Mouse (Mus musculus) midbrain, embryonic 15.5 days (tissue): ENCODE data around the gene Eef1a1. TPM values are rescaled to one million over a fixed set of nuclear protein-coding genes. Genes with fewer than 3 reads are reported as not detected.

Experiments
- ATAC-seq: fragments of 200-750 bp; cut with Nextera tagmentation; replicated peaks from 2 replicates; pipeline ENCODE4 v1.8.0; 2017; ENCODE audit warnings: moderate TSS enrichment
- H3K27ac ChIP-seq: fragments of 300-500 bp; sonication (generic); 2 replicates; pipeline ENCODE4 v1.5.1; 2015; ENCODE audit warnings: mild to moderate bottlenecking, inconsistent platforms
- H3K27me3 ChIP-seq: fragments of 300-500 bp; sonication (generic); replicated peaks from 2 replicates; pipeline ENCODE4 v1.6.1; 2015; ENCODE audit warnings: inconsistent platforms
- H3K36me3 ChIP-seq: fragments of 300-500 bp; sonication (generic); replicated peaks from 2 replicates; pipeline ENCODE4 v1.6.1; 2015; ENCODE audit warnings: inconsistent platforms
- H3K4me1 ChIP-seq: fragments of 300-500 bp; sonication (generic); 2 replicates; pipeline ENCODE4 v1.6.1; 2015; ENCODE audit warnings: inconsistent platforms
- H3K4me2 ChIP-seq: fragments of 300-500 bp; sonication (generic); 2 replicates; pipeline ENCODE4 v1.6.1; 2015; ENCODE audit warnings: inconsistent platforms, mild to moderate bottlenecking, moderate library complexity
- H3K4me3 ChIP-seq: fragments of 300-500 bp; sonication (generic); 2 replicates; pipeline ENCODE4 v1.5.1; 2015; ENCODE audit warnings: mild to moderate bottlenecking, inconsistent platforms
- H3K9ac ChIP-seq: fragments of 300-500 bp; sonication (generic); 2 replicates; pipeline ENCODE4 v1.6.1; 2015; ENCODE audit warnings: mild to moderate bottlenecking, inconsistent platforms
- H3K9me3 ChIP-seq: fragments of 300-500 bp; sonication (generic); 2 replicates; pipeline ENCODE4 v1.6.1; 2016; ENCODE audit warnings: inconsistent platforms
- WGBS: fragments of 180-500 bp; shearing (Covaris S2); methylation state at CpG from one replicate; pipeline ENCODE4 v1.1.7; 2015; ENCODE audit warnings: mixed read lengths; 5-methylcytosine and 5-hydroxymethylcytosine counted together
- microRNA-seq: library from miRNA; unstranded; fragments of <30 nt; microRNA quantifications from one replicate; pipeline ENCODE4, GENCODE M21; 2016
- polyA plus RNA-seq: library from polyadenylated mRNA; unstranded; fragments of >200 nt; fragmentation: Nextera tagmentation; extraction: Ambion mirVana; gene quantifications from 2 replicates; pipeline ENCODE4 v1.2.1, GENCODE M21; 2015

Gene Eef1a1
- polyA plus RNA-seq, 1 experiment from 2014 or later: 3,214 TPM

DNA sequence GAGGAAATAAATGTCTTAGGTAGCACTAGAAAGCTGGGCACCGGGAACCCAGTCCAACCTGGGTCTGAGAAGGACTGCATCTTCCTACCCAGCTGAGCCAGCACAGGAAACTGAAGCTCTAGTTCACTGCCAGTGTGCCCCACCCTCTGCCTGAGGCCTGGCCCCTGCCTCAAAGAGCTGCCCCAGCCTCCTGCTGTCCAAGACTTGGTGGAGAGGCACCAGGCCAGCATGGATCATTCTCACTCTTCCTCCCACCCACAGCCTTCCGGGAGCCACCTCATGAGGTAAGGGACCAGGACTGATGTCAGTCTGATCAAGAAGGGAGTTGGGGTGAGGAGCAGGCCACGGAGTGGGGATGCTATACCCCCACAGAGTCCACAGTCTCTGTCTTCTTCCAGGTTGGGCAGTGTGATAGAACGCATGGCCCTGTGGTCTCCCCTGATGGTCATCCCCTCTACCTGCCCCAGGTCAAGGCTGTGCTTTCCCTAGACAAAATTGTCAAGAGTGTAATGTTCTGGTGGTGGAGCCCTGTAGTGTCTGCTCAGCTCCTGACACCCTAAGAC, 60.0 kb downstream of the Eef1a1 start:
- Histone ChIP-seq H3K4me1 (no peaks in the 10 kb centered on the region), H3K36me3 (no peaks in the 10 kb centered on the region), H3K27me3 (no peaks in the 10 kb centered on the region), H3K4me3 (no peak overlapping the region), H3K9me3 (no peaks in the 10 kb centered on the region), H3K9ac (no peak overlapping the region), H3K27ac (no peak overlapping the region), H3K4me2 (no peak overlapping the region)
- 86% methylated on average over 4 of the region's 4 CpGs for WGBS
- ATAC-seq: no peak

Small RNA genes lying within 50 kb of the gene (microRNA-seq; reads per million reads assigned to microRNA genes)
- not detected for gene Gm26377

Other genes starting within 250 kb of the Eef1a1 start
- gene Gm3776, start 232.0 kb downstream of the Eef1a1 start, polyA plus RNA-seq: not detected in 2 replicates
- gene Gm10639, start 199.2 kb downstream of the Eef1a1 start, polyA plus RNA-seq: not detected in 2 replicates
- not detected in 2 replicates for gene Omt2a, start 174.4 kb downstream of the Eef1a1 start, polyA plus RNA-seq
- gene Omt2b, start 161.6 kb downstream of the Eef1a1 start, polyA plus RNA-seq: not detected in 2 replicates
- not detected in 2 replicates for gene Gsta2, start 133.4 kb downstream of the Eef1a1 start, polyA plus RNA-seq
- gene Dppa5a, start 121.0 kb downstream of the Eef1a1 start, polyA plus RNA-seq: 5.6 and 6.3 TPM in 2 replicates
- 6.3 and 6.5 TPM in 2 replicates for gene Ooep, start 110.4 kb downstream of the Eef1a1 start, polyA plus RNA-seq
- gene Ddx43, start 93.4 kb downstream of the Eef1a1 start, polyA plus RNA-seq: 0.41 and 0.47 TPM in 2 replicates
- gene Cgas, start 45.9 kb downstream of the Eef1a1 start, polyA plus RNA-seq: 0.68 and 0.80 TPM in 2 replicates
- 28.8 and 30.8 TPM in 2 replicates for gene Mto1, start 40.9 kb downstream of the Eef1a1 start, polyA plus RNA-seq
- 2.2 and 2.4 TPM in 2 replicates for gene Gm17324, start 40.4 kb downstream of the Eef1a1 start, polyA plus RNA-seq
- 17.8 and 18.6 TPM in 2 replicates for gene Slc17a5, start 98.9 kb upstream of the Eef1a1 start, polyA plus RNA-seq
- 0.92 and 1.1 TPM in 2 replicates for gene Cd109, start 126.4 kb upstream of the Eef1a1 start, polyA plus RNA-seq